Mouse (Mus musculus) ES-CJ7 (cell line): ENCODE data around the gene Olfr173.

Experiments
- DNase-seq: peaks from one replicate; pipeline ENCODE4 v3.0.0; 2011; ENCODE audit warnings: low read depth, low spot score

Gene Olfr173

DNA sequence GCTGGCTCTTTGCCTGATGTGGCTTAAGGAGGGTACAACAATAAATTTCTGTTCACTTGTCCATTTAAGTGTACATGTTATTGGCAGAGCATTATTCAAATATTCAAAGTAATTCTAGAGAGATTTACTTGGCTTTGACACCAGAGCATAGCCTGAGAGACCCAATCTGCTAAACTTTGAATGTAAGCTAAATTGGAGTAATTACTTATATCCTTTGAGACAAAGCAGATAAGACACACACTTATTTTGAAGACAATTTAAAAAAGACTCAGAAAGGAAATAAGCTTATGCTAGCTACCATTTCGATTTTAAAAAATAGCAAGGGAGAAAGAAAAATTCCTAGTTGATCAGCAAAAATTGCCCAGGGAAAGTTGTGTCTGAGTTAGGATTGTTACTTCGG, at the start of gene Olfr173:
Gene Olfr173 (minus strand): TSS at position 101 of the 400 bp plus-strand sequence.
- no peak for DNase-seq

- DNase-seq: no peak
Observed at GRCm38 (mm10) chr16:58826732-58827319, 26.8 kb upstream of the Olfr173 start, which contains the start of gene Olfr175-ps1. Olfr175-ps1 (minus strand) TSS chr16:58826782.

GRCm38 (mm10) chr16:58763076-58763475, 37.0 kb downstream of the Olfr173 start, which contains the start of gene Olfr172:
Olfr172 (minus strand) TSS chr16:58763176.
- no peak for DNase-seq

DNA sequence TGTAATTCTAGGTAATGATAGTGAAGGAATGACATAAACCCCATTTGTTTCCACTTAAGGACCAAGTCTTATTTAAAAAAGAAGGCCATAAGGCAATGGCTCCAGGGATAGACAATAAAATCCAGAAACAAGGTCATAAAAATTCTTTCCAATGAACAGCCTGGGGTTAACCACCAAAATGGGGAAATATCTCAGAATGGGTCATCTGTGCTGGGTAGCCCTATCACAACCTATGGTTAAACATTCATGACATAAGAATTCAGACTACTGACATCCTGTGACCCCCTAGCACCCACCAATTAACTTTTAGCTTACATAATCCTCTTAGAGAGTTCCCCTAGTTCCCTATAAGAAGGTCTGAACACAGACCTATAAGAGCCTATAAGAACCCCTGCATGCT, 43.9 kb downstream of the Olfr173 start:
- no peak for DNase-seq

- DNase-seq: peak; percentile 23
Observed at GRCm38 (mm10) chr16:58751314-58751713, 48.8 kb downstream of the Olfr173 start.

- no peak for DNase-seq
Observed at GRCm38 (mm10) chr16:58746715-58747114, 53.4 kb downstream of the Olfr173 start.
